Mouse (Mus musculus) lung, embryonic 16.5 days (tissue): ENCODE results near the gene Stradb. TPM values are rescaled to one million over a fixed set of nuclear protein-coding genes. Genes with fewer than 3 reads are reported as not detected.

ENCODE experiments used
- ATAC-seq: fragments of 200-750 bp; cut with Nextera tagmentation; 2 replicates; pipeline ENCODE4 v1.8.0; 2017; ENCODE audit warnings: low read depth, mild to moderate bottlenecking, moderate library complexity
- H3K27ac ChIP-seq: fragments of 300-500 bp; sonication (generic); 2 replicates; pipeline ENCODE4 v1.5.1; 2014; ENCODE audit warnings: mild to moderate bottlenecking, control low read depth, low read length
- H3K27me3 ChIP-seq: fragments of 300-500 bp; sonication (generic); 2 replicates; pipeline ENCODE4 v1.6.1; 2014; ENCODE audit warnings: low read depth, low read length, mixed read lengths; ENCODE audit not compliant: control insufficient read depth, insufficient read depth
- H3K36me3 ChIP-seq: fragments of 300-500 bp; sonication (generic); 2 replicates; pipeline ENCODE4 v1.6.1; 2014; ENCODE audit warnings: low read length; ENCODE audit not compliant: control insufficient read depth, insufficient read depth
- H3K4me1 ChIP-seq: fragments of 300-500 bp; sonication (generic); replicated peaks from 2 replicates; pipeline ENCODE4 v1.6.1; 2014; ENCODE audit warnings: low read length, mixed read lengths; ENCODE audit not compliant: control insufficient read depth, insufficient read depth
- H3K4me2 ChIP-seq: fragments of 300-500 bp; sonication (generic); 2 replicates; pipeline ENCODE4 v1.6.1; 2014; ENCODE audit warnings: low read depth, low read length, control low read depth
- H3K4me3 ChIP-seq: fragments of 300-500 bp; sonication (generic); 2 replicates; pipeline ENCODE4 v1.5.1; 2014; ENCODE audit warnings: mild to moderate bottlenecking, low read length, control low read depth
- H3K9ac ChIP-seq: fragments of 300-500 bp; sonication (generic); 2 replicates; pipeline ENCODE4 v1.6.1; 2014; ENCODE audit warnings: low read length, control low read depth
- H3K9me3 ChIP-seq: fragments of 300-500 bp; sonication (generic); 2 replicates; pipeline ENCODE4 v1.6.1; 2016; ENCODE audit warnings: low read length; ENCODE audit not compliant: control insufficient read depth
- WGBS: fragments of 180-500 bp; shearing (Covaris S2); extraction: QIAGEN DNeasy Blood & Tissue Kit; methylation state at CpG from one replicate; pipeline ENCODE4 v1.1.7; 2014; 5-methylcytosine and 5-hydroxymethylcytosine counted together
- polyA plus RNA-seq: library from polyadenylated mRNA; unstranded; fragments of >200 nt; fragmentation: Nextera tagmentation; extraction: Ambion mirVana; gene quantifications from 2 replicates; pipeline ENCODE4 v1.2.1, GENCODE M21; 2015

The Stradb gene
- 21.9 and 23.7 TPM in 2 replicates for polyA plus RNA-seq

GRCm38 (mm10) chr1:58973366-58974221 is at the start of gene Stradb, which contains the start of gene Trak2:
Stradb (plus strand) TSS chr1:58973522.
Trak2 (minus strand) TSS chr1:58973430.
- Histone ChIP-seq H3K27ac (peak within 1 kb of the TSS; percentile 81), H3K9ac (peak within 1 kb of the TSS; percentile 93), H3K36me3 (peaks cover 3% of the 10 kb centered on the region; the same call in 1 of the 2 replicates), H3K4me1 (peaks cover 15% of the 10 kb centered on the region; the same call in 1 of the 2 replicates), H3K4me3 (peak within 1 kb of the TSS; percentile 91), H3K4me2 (peak within 1 kb of the TSS; percentile 86), H3K27me3 (no peaks in the 10 kb centered on the region), H3K9me3 (no peaks in the 10 kb centered on the region)
- peak; percentile 98 for ATAC-seq
- WGBS, result under 1% methylated on average over 67 of the region's 69 CpGs

DNA sequence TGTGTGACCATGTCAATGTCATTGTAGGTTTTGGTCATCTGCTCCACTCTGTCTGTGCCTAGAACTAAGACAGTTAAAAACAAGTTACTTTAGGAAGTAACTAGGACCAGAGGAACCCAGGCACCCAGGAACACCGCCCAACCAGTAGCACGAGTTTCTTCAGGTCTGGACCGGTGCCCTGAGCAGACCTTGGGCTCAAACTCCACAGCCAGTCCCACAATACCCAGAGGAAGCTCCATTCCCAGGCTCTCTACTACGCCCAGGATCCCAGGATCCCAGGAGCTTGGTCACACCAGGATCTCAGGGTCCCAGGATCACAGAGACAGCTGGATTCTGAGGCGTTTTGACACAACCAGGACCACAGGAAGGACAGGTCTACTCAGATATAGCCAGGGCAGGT is 46.7 kb upstream of the Stradb start:
- no peak overlapping the region for H3K4me2 ChIP-seq
- no peak overlapping the region for H3K9ac ChIP-seq
- no peaks in the 10 kb centered on the region for H3K4me1 ChIP-seq
- no peak for ATAC-seq
- no peaks in the 10 kb centered on the region for H3K27me3 ChIP-seq
- 95% methylated on average over 5 of the region's 5 CpGs for WGBS
- H3K36me3 ChIP-seq, result peaks cover 13% of the 10 kb centered on the region
- no peak overlapping the region for H3K4me3 ChIP-seq
- H3K27ac ChIP-seq, result no peak overlapping the region
- no peaks in the 10 kb centered on the region for H3K9me3 ChIP-seq

- 0 out of 2 replicates have a peak, but pooled peaks cover 4% of the 10 kb centered on the region for H3K36me3 ChIP-seq
- no peaks in the 10 kb centered on the region for H3K4me1 ChIP-seq
- H3K4me2 ChIP-seq, result no peak overlapping the region
- no peak overlapping the region for H3K27ac ChIP-seq
- H3K27me3 ChIP-seq, result no peaks in the 10 kb centered on the region
- no peak overlapping the region for H3K9ac ChIP-seq
- H3K9me3 ChIP-seq, result no peaks in the 10 kb centered on the region
- WGBS, result 81% methylated on average over 10 of the region's 10 CpGs
- no peak for ATAC-seq
- no peak overlapping the region for H3K4me3 ChIP-seq
Measured at GRCm38 (mm10) chr1:58936746-58937605, 36.3 kb upstream of the Stradb start.

GRCm38 (mm10) chr1:58937606-58938099 is 35.7 kb upstream of the Stradb start:
- Histone ChIP-seq H3K27me3 (no peaks in the 10 kb centered on the region), H3K4me2 (no peak overlapping the region), H3K27ac (no peak overlapping the region), H3K4me1 (no peaks in the 10 kb centered on the region), H3K9ac (no peak overlapping the region), H3K36me3 (0 out of 2 replicates have a peak, but pooled peaks cover 4% of the 10 kb centered on the region), H3K4me3 (no peak overlapping the region), H3K9me3 (no peaks in the 10 kb centered on the region)
- WGBS, result 93% methylated on average over 9 of the region's 9 CpGs
- no peak for ATAC-seq

- Histone ChIP-seq H3K27me3 (no peaks in the 10 kb centered on the region), H3K4me2 (no peak overlapping the region), H3K4me3 (no peak overlapping the region), H3K36me3 (peaks cover 7% of the 10 kb centered on the region; the same call in 1 of the 2 replicates), H3K27ac (no peak overlapping the region), H3K9me3 (no peaks in the 10 kb centered on the region), H3K9ac (no peak overlapping the region), H3K4me1 (no peaks in the 10 kb centered on the region)
- 95% methylated on average over 2 of the region's 2 CpGs for WGBS
- no peak for ATAC-seq
Measured at GRCm38 (mm10) chr1:58945523-58945922, 27.8 kb upstream of the Stradb start.

DNA sequence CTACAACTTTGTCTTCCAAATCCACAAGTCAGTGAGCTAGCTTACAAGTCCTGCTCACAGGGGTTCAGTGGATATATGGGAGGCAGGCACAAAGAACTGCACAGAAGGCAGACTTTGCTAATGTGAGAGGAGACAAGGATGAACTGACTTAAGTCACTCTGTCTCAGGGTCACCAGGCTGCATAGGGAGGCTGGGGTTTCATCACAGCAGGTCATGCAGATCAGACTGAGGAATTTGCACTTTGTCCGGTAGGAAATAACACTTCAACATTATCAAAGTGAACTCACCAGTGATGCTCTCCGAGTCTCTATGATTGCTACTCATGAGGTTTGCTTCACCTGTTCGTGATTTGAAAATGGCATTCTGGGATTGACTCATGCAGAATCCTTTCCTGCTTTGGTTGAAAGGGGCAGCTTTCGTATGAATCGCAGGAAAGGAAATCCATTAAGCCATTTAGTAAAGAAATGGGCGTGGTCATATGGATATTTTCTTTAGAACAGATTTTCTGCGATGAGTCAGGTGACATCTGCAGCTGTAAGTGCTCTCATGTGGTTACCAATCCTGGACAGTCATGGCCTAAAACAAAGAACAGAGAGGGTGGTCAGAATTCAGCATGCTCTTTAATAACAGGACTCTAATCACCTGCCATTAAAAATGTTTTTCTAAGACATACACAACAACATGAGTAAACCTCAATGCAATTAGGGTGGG is 27.2 kb upstream of the Stradb start:
- Histone ChIP-seq H3K4me3 (no peak overlapping the region), H3K9ac (no peak overlapping the region), H3K4me2 (no peak overlapping the region), H3K27me3 (no peaks in the 10 kb centered on the region), H3K4me1 (peaks cover 6% of the 10 kb centered on the region), H3K27ac (no peak overlapping the region), H3K36me3 (peaks cover 7% of the 10 kb centered on the region; the same call in 1 of the 2 replicates), H3K9me3 (no peaks in the 10 kb centered on the region)
- WGBS, result 80% methylated on average over 7 of the region's 7 CpGs
- ATAC-seq, result no peak

DNA sequence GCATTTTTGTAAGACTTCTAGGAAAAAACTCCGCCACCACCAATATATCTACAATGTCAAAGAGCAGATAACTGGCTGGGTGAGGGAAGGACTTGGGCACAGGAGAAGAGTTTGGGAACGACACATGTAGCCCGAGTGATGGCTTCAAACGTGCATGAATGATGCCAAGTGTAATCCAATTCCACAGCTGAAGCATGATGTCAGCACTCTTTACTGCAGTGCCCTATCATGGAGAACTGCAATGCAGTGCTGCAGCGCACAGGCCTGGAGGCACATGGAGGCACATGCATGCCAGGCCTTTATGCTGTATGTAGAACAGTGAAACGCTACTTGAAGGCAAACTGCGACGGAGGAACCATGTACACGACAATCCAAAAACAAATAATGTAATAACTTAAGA is 26.6 kb upstream of the Stradb start:
- no peaks in the 10 kb centered on the region for H3K27me3 ChIP-seq
- H3K27ac ChIP-seq, result no peak overlapping the region
- H3K9ac ChIP-seq, result no peak overlapping the region
- WGBS, result 91% methylated on average over 9 of the region's 9 CpGs
- no peak for ATAC-seq
- no peaks in the 10 kb centered on the region for H3K9me3 ChIP-seq
- H3K4me3 ChIP-seq, result no peak overlapping the region
- H3K4me1 ChIP-seq, result peaks cover 9% of the 10 kb centered on the region
- no peak overlapping the region for H3K4me2 ChIP-seq
- peaks cover 7% of the 10 kb centered on the region; the same call in 1 of the 2 replicates for H3K36me3 ChIP-seq

GRCm38 (mm10) chr1:58949561-58950106 is 23.7 kb upstream of the Stradb start:
- H3K4me1 ChIP-seq, result peaks cover 11% of the 10 kb centered on the region
- ATAC-seq, result no peak
- H3K36me3 ChIP-seq, result peaks cover 7% of the 10 kb centered on the region; the same call in 1 of the 2 replicates
- no peak overlapping the region for H3K4me3 ChIP-seq
- H3K4me2 ChIP-seq, result no peak overlapping the region
- H3K9me3 ChIP-seq, result no peaks in the 10 kb centered on the region
- no peak overlapping the region for H3K9ac ChIP-seq
- H3K27ac ChIP-seq, result no peak overlapping the region
- WGBS, result 85% methylated on average over 6 of the region's 6 CpGs
- H3K27me3 ChIP-seq, result no peaks in the 10 kb centered on the region
